Mouse (Mus musculus) heart, adult 2 months (tissue): Measurements from ENCODE around the gene Fam222b.

ENCODE experiments used
- CTCF ChIP-seq: fragments of 200-600 bp; IDR thresholded peaks from 2 replicates; pipeline ENCODE4 v1.8.1; 2022; ENCODE audit warnings: antibody characterized with exemption, mild to moderate bottlenecking, moderate library complexity
- EP300 ChIP-seq: fragments of 200-500 bp; IDR thresholded peaks from 2 replicates; pipeline ENCODE4 v1.6.1; 2011; ENCODE audit warnings: low read depth, low read length, control low read depth; ENCODE audit not compliant: insufficient read depth
- POLR2A ChIP-seq: fragments of 200-500 bp; IDR thresholded peaks from 2 replicates; pipeline ENCODE4 v1.6.1; 2011; ENCODE audit warnings: mild to moderate bottlenecking, low read depth, low read length, control low read depth; ENCODE audit not compliant: insufficient read depth

DNA sequence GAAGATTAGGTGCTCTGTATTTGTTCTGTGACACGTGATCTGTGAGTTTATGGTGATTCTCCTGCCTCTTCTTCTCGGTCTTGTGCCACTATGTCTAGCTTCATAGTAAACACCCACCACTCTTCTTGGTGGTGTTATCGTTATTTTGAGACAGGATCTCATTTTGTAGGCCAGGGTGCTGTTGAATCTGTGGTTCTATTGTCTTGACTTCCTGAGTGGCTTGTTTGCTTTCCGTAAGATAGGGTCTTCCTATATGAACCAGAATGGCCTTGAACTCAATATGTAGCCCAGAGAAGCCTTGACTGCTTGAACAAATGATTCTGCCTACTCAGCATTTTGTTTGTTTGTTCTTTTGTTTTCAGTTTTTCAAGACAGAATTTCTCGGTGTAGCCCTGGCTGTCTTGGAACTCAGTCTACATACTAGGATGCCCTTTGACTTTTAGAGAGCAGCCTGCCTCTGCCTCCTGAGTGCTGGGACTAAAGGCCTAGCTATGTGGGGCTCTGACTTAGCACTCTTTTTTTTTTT, 6.6 kb upstream of the Fam222b start:
- no peak for TF ChIP-seq EP300
- no peak for TF ChIP-seq CTCF
- TF ChIP-seq POLR2A = no peak
